Mouse (Mus musculus): ENCODE results near the gene Clec4f. TPM values are rescaled to one million over a fixed set of nuclear protein-coding genes. Genes with fewer than 3 reads are reported as not detected.
"Not testable (repeated sequence)": the region's sequence is repeated elsewhere in the genome, so short reads cannot be mapped to it uniquely, and the experiment has no call there.

Clec4f gene
- polyA plus RNA-seq, 1 experiment from 2014 or later, result not detected

DNA sequence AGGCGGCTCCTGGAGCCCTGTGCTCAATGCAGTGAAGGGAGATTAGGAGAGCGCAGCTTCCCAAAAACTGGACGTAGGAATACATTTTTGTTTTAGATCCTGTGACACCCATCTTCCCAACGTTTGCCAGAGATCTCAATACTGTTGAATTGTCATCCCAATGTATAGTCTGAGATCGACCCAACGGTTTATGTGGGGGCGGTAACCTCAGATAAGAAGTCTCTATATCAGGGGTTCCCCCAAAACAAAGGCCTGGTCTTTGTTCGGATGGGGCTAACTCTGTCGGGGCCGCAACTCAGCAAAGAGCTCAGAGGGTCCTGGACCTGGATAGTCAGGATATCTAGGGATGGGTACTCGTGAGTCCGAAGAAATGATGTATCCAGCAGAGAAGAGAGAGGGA is 37.0 kb upstream of the Clec4f start:
- no peak overlapping the region for H3K27ac ChIP-seq
- no peaks in the 10 kb centered on the region for H3K4me1 ChIP-seq
- no peak for ATAC-seq (ENCODE audit: low FRiP score, low read depth)
- WGBS, result 1% methylated on average over 12 of the region's 12 CpGs
- H3K9me3 ChIP-seq, result no peaks in the 10 kb centered on the region
- H3K9ac ChIP-seq, result no peak overlapping the region
- peaks cover 78% of the 10 kb centered on the region for H3K27me3 ChIP-seq (replicated peaks)
- no peak overlapping the region for H3K4me2 ChIP-seq (replicated peaks)
- H3K4me3 ChIP-seq, result no peak overlapping the region
- no peaks in the 10 kb centered on the region for H3K36me3 ChIP-seq

DNA sequence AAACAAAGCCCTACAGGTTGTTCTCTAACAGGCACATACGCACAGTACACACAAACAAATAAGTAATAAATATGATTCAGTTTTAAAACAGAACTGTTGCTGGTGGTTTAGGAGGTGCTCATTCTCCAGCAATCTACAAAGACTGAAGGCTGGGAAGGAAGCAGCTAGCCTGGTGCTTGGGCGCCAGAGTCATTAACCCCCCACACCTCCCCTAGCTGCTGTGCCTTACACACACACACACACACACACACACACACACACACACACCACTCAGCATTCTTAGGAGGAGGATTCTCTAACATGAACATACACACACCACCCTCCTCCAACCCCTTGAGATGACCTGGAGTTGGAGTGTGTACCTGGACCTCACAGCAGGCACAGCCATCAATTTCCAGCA is 34.9 kb upstream of the Clec4f start:
- ATAC-seq (ENCODE audit: low FRiP score, low read depth), result no peak
- no peaks in the 10 kb centered on the region for H3K9me3 ChIP-seq
- no peaks in the 10 kb centered on the region for H3K4me1 ChIP-seq
- H3K36me3 ChIP-seq, result no peaks in the 10 kb centered on the region
- H3K9ac ChIP-seq, result no peak overlapping the region
- no peak overlapping the region for H3K4me2 ChIP-seq (replicated peaks)
- H3K27ac ChIP-seq, result no peak overlapping the region
- H3K4me3 ChIP-seq, result no peak overlapping the region
- peaks cover 58% of the 10 kb centered on the region for H3K27me3 ChIP-seq (replicated peaks)
- WGBS, result 58% methylated on average over 2 of the region's 2 CpGs

DNA sequence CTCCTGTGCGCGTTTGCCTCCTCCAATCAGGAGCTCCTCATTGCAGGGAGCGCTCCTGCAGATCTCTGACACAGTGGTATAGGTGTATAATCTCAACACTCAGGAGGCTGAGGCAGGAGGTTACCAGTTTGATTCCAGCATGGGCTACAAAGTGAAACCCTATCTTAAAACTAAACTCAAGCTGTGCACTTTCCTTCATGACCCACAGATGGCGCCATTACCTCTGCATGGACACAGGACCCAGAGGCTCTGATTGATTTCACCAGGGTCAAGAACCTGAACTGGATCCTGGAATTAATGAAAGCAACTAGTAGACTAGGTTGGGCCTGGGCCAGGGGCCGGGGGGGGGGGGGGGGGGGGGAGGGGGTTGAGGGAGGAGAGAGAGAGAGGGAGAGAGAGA is 34.3 kb upstream of the Clec4f start:
- H3K9me3 ChIP-seq, result no peaks in the 10 kb centered on the region
- no peaks in the 10 kb centered on the region for H3K36me3 ChIP-seq
- no peaks in the 10 kb centered on the region for H3K4me1 ChIP-seq
- no peak for ATAC-seq (ENCODE audit: low FRiP score, low read depth)
- 26% methylated on average over 4 of the region's 5 CpGs for WGBS
- H3K4me2 ChIP-seq (replicated peaks), result no peak overlapping the region
- H3K27ac ChIP-seq, result no peak overlapping the region
- H3K9ac ChIP-seq, result no peak overlapping the region
- H3K27me3 ChIP-seq (replicated peaks), result peaks cover 51% of the 10 kb centered on the region
- H3K4me3 ChIP-seq, result no peak overlapping the region

DNA sequence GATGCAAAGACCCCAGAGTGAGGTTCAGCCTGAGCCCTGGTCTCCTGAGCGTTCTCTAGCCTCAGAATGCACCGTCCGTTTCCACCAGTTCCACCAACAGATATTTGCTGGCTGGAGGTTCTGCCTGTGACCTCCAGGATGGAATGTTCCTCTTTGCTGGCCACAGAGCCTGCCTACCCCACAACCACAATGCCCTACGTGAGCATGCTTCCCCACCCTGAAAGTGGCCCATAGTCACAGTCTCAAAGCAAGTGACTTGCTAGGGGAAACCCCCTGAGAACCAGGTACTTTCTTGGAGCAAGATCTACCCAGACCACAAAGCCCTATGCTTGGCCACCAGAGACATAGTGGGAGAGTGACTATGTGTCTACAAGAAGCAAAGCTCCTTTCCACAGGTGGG is 33.4 kb upstream of the Clec4f start:
- Histone ChIP-seq H3K27ac (no peak overlapping the region), H3K9ac (no peak overlapping the region), H3K36me3 (no peaks in the 10 kb centered on the region), H3K9me3 (no peaks in the 10 kb centered on the region), H3K4me3 (no peak overlapping the region), H3K4me1 (no peaks in the 10 kb centered on the region), H3K4me2 (replicated peaks) (no peak overlapping the region), H3K27me3 (replicated peaks) (peaks cover 46% of the 10 kb centered on the region)
- no peak for ATAC-seq (ENCODE audit: low FRiP score, low read depth)
- WGBS, result 81% methylated on average over 4 of the region's 4 CpGs

DNA sequence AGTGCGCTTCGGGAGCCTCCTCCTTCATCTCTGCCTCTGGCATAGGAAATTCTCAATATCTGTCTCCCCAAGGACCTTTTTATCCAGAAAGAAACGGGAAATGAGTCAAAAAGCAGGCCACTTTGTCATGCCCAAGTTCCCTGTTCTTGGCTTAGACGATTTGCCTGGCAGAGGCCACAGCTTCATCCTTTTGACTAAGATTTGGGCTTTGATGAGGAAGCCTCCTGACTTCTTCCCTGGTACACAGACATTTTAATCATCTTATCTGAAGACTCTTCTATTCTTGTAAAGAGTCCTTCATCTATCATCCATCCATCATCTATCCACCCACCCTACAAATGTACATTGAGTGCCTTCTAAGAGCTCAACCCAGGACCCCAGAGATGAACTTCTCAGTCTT is 21.8 kb upstream of the Clec4f start, which contains the start of gene Cd207:
Gene Cd207 (minus strand): TSS at position 101 of the 400 bp plus-strand sequence.
- Histone ChIP-seq H3K4me2 (replicated peaks) (no peak within 1 kb of the TSS), H3K4me1 (no peaks in the 10 kb centered on the region), H3K4me3 (no peak within 1 kb of the TSS), H3K9ac (no peak within 1 kb of the TSS), H3K9me3 (no peaks in the 10 kb centered on the region), H3K36me3 (no peaks in the 10 kb centered on the region), H3K27me3 (replicated peaks) (0 out of 2 replicates have a peak, but pooled peaks cover 8% of the 10 kb centered on the region), H3K27ac (no peak within 1 kb of the TSS)
- 76% methylated on average over 4 of the region's 4 CpGs for WGBS
- no peak for ATAC-seq (ENCODE audit: low FRiP score, low read depth)

DNA sequence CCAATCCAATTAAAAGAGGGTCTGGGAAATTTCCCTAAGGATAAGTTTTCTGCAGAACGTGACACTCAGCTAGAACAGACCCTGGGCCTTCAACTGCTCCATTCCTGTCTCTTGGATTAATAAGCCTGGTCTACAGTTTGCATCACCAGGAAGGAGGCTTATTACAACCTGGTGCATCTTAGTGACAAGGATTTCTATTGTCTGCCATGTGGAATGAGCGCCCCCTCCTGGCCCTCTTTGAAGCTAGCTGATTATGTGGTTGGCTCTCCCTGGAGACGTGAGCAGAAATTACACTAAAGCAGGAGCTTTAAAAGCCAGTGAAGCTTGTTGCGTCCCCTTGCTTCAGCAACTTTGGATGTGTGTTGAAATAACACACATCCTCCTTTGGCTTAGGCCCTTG is 17.4 kb upstream of the Clec4f start:
- H3K27ac ChIP-seq, result no peak overlapping the region
- H3K4me3 ChIP-seq, result no peak overlapping the region
- no peak overlapping the region for H3K9ac ChIP-seq
- H3K4me2 ChIP-seq (replicated peaks), result no peak overlapping the region
- no peak for ATAC-seq (ENCODE audit: low FRiP score, low read depth)
- 0 out of 2 replicates have a peak, but pooled peaks cover 5% of the 10 kb centered on the region for H3K27me3 ChIP-seq (replicated peaks)
- no peaks in the 10 kb centered on the region for H3K36me3 ChIP-seq
- no peaks in the 10 kb centered on the region for H3K9me3 ChIP-seq
- no peaks in the 10 kb centered on the region for H3K4me1 ChIP-seq
- WGBS, result 6% methylated on average over 4 of the region's 4 CpGs

DNA sequence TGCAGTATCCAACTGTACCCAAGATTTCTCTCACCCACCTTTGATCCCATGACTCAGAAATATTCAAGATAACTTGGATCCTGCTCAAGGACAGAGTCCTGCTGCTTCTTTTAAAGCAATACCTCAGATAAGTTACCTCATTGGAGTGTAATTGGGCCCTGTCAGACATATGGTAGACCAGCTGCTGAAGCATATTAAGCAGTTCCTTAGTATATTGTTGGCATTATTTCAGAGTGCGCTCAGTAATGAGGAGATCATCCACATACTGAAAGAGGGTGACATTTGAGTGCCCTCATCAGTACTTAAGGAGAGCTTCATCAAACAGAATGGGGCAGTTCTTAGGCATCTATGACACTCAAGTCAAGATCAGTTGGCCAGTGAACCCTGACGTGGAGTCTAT is 9.0 kb upstream of the Clec4f start:
- no peak overlapping the region for H3K27ac ChIP-seq
- no peak overlapping the region for H3K9ac ChIP-seq
- no peak overlapping the region for H3K4me2 ChIP-seq (replicated peaks)
- WGBS, result 93% methylated on average over 2 of the region's 2 CpGs
- H3K4me3 ChIP-seq, result no peak overlapping the region
- H3K9me3 ChIP-seq, result no peaks in the 10 kb centered on the region
- H3K36me3 ChIP-seq, result no peaks in the 10 kb centered on the region
- ATAC-seq (ENCODE audit: low FRiP score, low read depth), result no peak
- H3K27me3 ChIP-seq (replicated peaks), result no peaks in the 10 kb centered on the region
- H3K4me1 ChIP-seq, result no peaks in the 10 kb centered on the region

DNA sequence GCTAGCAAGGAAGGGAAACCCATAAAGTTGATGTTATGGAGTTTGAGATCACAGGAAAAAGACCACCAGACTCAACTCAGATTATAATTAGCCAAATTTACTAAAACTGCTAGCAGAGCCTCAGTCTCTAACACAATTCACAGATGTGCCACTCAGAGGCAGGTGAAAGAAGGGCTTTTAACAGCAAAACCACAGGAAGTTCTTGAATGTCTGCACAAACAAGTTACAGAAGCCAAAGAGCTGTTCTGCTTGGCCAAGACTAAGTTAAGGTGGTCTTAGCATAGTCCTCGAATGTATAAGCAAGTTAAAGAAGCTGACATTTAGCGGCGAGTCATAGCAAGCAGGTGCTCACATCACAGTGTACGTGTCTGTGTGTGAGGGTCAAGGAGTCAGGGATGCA is 4.8 kb upstream of the Clec4f start:
- H3K9ac ChIP-seq, result no peak overlapping the region
- H3K9me3 ChIP-seq, result no peaks in the 10 kb centered on the region
- no peak overlapping the region for H3K4me3 ChIP-seq
- H3K27me3 ChIP-seq (replicated peaks), result no peaks in the 10 kb centered on the region
- H3K4me2 ChIP-seq (replicated peaks), result no peak overlapping the region
- ATAC-seq (ENCODE audit: low FRiP score, low read depth), result no peak
- H3K36me3 ChIP-seq, result no peaks in the 10 kb centered on the region
- WGBS, result 86% methylated on average over 4 of the region's 4 CpGs
- no peaks in the 10 kb centered on the region for H3K4me1 ChIP-seq
- no peak overlapping the region for H3K27ac ChIP-seq

DNA sequence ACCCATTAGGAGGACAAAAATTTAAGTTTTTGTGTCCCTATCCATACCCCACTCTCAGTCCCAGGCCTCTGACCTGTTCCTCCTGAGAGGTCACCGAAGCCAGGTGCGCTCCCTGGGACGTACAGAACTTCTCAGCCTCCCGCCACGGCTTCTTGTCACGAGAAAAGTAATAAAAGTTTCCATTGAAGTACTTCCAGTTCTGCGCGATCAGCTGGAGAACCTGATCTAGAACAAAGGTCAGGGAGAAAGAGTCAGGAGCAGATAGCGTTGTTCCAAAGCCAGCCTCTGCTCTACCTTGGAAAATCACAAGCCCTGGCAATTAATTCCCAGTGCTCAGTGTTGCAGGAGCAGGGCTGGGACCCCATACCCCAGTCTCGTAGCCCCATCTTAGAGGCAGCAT is 9.3 kb downstream of the Clec4f start:
- H3K27ac ChIP-seq, result no peak overlapping the region
- no peaks in the 10 kb centered on the region for H3K4me1 ChIP-seq
- 89% methylated on average over 10 of the region's 10 CpGs for WGBS
- H3K9ac ChIP-seq, result no peak overlapping the region
- no peak overlapping the region for H3K4me2 ChIP-seq (replicated peaks)
- no peaks in the 10 kb centered on the region for H3K27me3 ChIP-seq (replicated peaks)
- H3K4me3 ChIP-seq, result no peak overlapping the region
- H3K9me3 ChIP-seq, result no peaks in the 10 kb centered on the region
- no peak for ATAC-seq (ENCODE audit: low FRiP score, low read depth)
- no peaks in the 10 kb centered on the region for H3K36me3 ChIP-seq

DNA sequence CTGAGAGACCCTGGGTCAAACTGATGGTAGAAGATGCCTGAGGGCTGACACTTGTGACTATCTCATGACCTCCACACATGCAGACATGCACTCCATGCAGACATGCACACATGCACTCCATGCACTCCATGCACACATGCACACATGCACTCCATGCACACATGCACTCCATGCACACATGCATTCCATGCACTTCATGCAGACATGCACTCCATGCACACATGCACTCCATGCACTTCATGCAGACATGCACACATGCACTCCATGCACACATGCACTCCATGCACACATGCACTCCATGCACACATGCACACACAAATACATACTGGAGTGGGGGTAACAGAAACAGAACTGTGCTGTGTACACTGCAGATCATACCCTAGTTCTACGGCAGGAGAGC is 20.7 kb downstream of the Clec4f start:
- H3K4me2 ChIP-seq (replicated peaks), result no peak overlapping the region
- no peak overlapping the region for H3K27ac ChIP-seq
- no peaks in the 10 kb centered on the region for H3K4me1 ChIP-seq
- no peak for ATAC-seq (ENCODE audit: low FRiP score, low read depth)
- no peak overlapping the region for H3K9ac ChIP-seq
- no peaks in the 10 kb centered on the region for H3K36me3 ChIP-seq
- no peak overlapping the region for H3K4me3 ChIP-seq
- H3K9me3 ChIP-seq, result no peaks in the 10 kb centered on the region
- H3K27me3 ChIP-seq (replicated peaks), result 0 out of 2 replicates have a peak, but pooled peaks cover 4% of the 10 kb centered on the region
- 84% methylated on average over 1 of the region's 1 CpGs for WGBS

DNA sequence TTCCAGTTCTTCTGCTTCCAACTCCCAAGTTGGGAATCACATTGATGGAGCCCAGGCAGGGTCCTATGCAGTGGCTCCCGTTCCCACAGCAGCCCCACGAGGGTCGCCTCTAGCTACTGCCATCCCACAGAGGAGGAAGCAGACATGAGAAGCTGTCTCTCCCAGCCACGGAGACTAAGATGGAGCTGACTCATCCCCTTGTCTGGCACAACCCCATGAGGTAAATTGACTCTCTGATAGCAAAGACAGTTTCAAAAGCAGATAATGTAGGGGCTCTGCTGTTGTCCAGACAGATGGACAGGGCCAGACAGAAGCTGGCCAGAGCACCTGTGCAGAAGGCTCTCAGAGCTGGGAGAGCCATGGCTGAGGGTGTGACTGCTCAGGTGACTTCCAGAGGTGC is 21.4 kb downstream of the Clec4f start:
- not testable (repeated sequence) for H3K4me1 ChIP-seq; H3K9me3 ChIP-seq; H3K27ac ChIP-seq; H3K4me2 ChIP-seq (replicated peaks); H3K9ac ChIP-seq; ATAC-seq (ENCODE audit: low FRiP score, low read depth); H3K27me3 ChIP-seq (replicated peaks); H3K4me3 ChIP-seq; H3K36me3 ChIP-seq
- 78% methylated on average over 4 of the region's 4 CpGs for WGBS

DNA sequence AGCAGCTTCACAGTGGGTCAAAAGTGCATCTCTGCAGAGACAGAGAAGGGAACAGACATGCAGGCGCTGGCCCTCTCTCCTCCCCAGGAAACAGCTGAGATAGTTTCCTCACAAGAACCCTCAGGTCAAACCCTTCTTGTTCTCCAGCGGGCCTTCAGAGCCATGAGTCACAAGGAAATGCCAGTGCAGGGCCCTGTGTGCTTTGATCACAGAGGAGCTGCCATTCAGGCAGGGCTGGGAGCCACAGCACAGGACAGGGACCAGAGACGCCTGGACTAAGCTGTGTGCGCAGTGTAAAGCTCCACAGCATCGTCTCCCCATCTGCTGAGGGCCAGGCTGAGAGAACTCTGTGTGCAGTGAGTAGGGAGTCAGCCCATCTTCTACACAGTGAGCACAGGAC is 21.9 kb downstream of the Clec4f start:
- WGBS, result 61% methylated on average over 5 of the region's 5 CpGs
- not testable (repeated sequence) for H3K4me3 ChIP-seq; H3K36me3 ChIP-seq; H3K4me1 ChIP-seq; H3K27ac ChIP-seq; H3K4me2 ChIP-seq (replicated peaks); H3K9me3 ChIP-seq; H3K9ac ChIP-seq; ATAC-seq (ENCODE audit: low FRiP score, low read depth); H3K27me3 ChIP-seq (replicated peaks)

DNA sequence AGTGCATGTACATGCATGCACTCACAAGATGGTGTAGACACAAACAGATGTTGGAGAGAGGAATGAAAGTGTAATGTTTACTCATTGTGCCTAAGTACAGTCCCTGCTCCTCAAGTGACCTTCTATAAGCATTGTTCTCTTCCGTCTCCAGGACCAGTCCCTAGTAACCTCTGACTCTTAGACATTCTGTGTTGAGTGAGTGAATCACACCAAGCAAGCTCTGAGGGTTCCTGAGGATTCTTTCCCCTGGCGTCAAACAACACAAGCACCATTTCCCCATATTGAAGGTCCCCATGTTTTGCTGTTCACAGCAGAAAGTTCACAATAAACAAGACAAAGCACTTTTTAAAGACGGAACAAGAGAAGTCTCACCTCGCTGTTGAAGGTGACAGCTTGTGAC is 24.2 kb downstream of the Clec4f start:
- H3K4me3 ChIP-seq, result no peak overlapping the region
- no peak overlapping the region for H3K9ac ChIP-seq
- WGBS, result 76% methylated on average over 4 of the region's 4 CpGs
- no peak for ATAC-seq (ENCODE audit: low FRiP score, low read depth)
- H3K9me3 ChIP-seq, result no peaks in the 10 kb centered on the region
- H3K4me1 ChIP-seq, result no peaks in the 10 kb centered on the region
- H3K27ac ChIP-seq, result no peak overlapping the region
- H3K27me3 ChIP-seq (replicated peaks), result 0 out of 2 replicates have a peak, but pooled peaks cover 8% of the 10 kb centered on the region
- no peaks in the 10 kb centered on the region for H3K36me3 ChIP-seq
- no peak overlapping the region for H3K4me2 ChIP-seq (replicated peaks)

Data from neural tube, embryonic 12.5 days (tissue).